Mouse (Mus musculus): Measurements from ENCODE around the gene Sgpl1. TPM values are rescaled to one million over a fixed set of nuclear protein-coding genes. Genes with fewer than 3 reads are reported as not detected.

Gene Sgpl1
- polyA plus RNA-seq, 1 experiment from 2014 or later: 72.4 TPM

Small RNA genes lying within 50 kb of the gene (microRNA-seq; reads per million reads assigned to microRNA genes)
- not detected for gene Gm44308

Other genes starting within 250 kb of the Sgpl1 start
- 140 and 143 TPM in 2 replicates for gene Pcbd1, start 58.4 kb downstream of the Sgpl1 start, polyA plus RNA-seq (2014; fragmentation: Nextera tagmentation; extraction: Ambion mirVana)
- gene Tbata, start 24.3 kb upstream of the Sgpl1 start, polyA plus RNA-seq (2014; fragmentation: Nextera tagmentation; extraction: Ambion mirVana): not detected in 2 replicates
- 1.3 and 1.4 TPM in 2 replicates for gene Adamts14, start 125.7 kb upstream of the Sgpl1 start, polyA plus RNA-seq (2014; fragmentation: Nextera tagmentation; extraction: Ambion mirVana)
- not detected in 2 replicates for gene Prf1, start 150.1 kb upstream of the Sgpl1 start, polyA plus RNA-seq (2014; fragmentation: Nextera tagmentation; extraction: Ambion mirVana)
- gene Pald1, start 235.8 kb upstream of the Sgpl1 start, polyA plus RNA-seq (2014; fragmentation: Nextera tagmentation; extraction: Ambion mirVana): 14.9 and 25.5 TPM in 2 replicates